Mouse (Mus musculus): ENCODE results near the gene Myadm. TPM values are rescaled to one million over a fixed set of nuclear protein-coding genes. Genes with fewer than 3 reads are reported as not detected.

Myadm gene
- total and polyA plus RNA-seq, 3 experiments = 0.62 to 7.4 TPM; not detected in 1

GRCm38 (mm10) chr7:3332619-3333521, 44.0 kb downstream of the Myadm start, which contains the start of gene Cacng7:
Cacng7 (plus strand) TSS chr7:3332955.
- H3K9ac ChIP-seq (ENCODE audit: control insufficient read depth, low read depth, low read length, poor library complexity, severe bottlenecking) = no peak within 1 kb of the TSS
- H3K9me3 ChIP-seq (replicated peaks; ENCODE audit: insufficient read depth, low read length) = no peaks in the 10 kb centered on the region
- H3K27me3 ChIP-seq (ENCODE audit: control insufficient read depth in 1 of 2, insufficient read depth in 2 of 2, low read length in 2 of 2) = peaks cover 0 to 1% of the 10 kb centered on the region in 2 experiments; a peak in 2 of 4 replicates
- DNase-seq (ENCODE audit: low read depth, low spot score) = no peak
- no peak within 1 kb of the TSS for H3K27ac ChIP-seq (ENCODE audit: control insufficient read depth, low read depth, low read length)
- no peaks in the 10 kb centered on the region for H3K79me2 ChIP-seq (ENCODE audit: control insufficient read depth, insufficient read depth, low read length, poor library complexity)
- TF ChIP-seq CTCF (IDR thresholded peaks at IDR 0.05 in 2 of 3, conservative IDR thresholded peaks at IDR 0.05 in 1 of 3; ENCODE audit: control insufficient read depth in 1 of 3, insufficient read depth in 1 of 3, low read depth in 2 of 3, low read length in 3 of 3, poor library complexity in 1 of 3, severe bottlenecking in 1 of 3) (no peak), TBP (IDR thresholded peaks at IDR 0.05; ENCODE audit: low read depth, low read length) (no peak), MXI1 (IDR thresholded peaks at IDR 0.05; ENCODE audit: low read depth, low read length) (no peak), E2F4 (IDR thresholded peaks at IDR 0.05; ENCODE audit: borderline replicate concordance, low read depth, low read length) (no peak), KAT2A (conservative IDR thresholded peaks at IDR 0.05; ENCODE audit: low read depth, low read length) (no peak), ZNF384 (IDR thresholded peaks at IDR 0.05; ENCODE audit: low read depth, low read length) (no peak), POLR2AphosphoS5 (IDR thresholded peaks at IDR 0.05; ENCODE audit: borderline replicate concordance, low read depth, low read length) (no peak), NELFE (IDR thresholded peaks at IDR 0.05; ENCODE audit: low read depth, low read length) (no peak), MEF2A (IDR thresholded peaks at IDR 0.05; ENCODE audit: extremely low read depth, insufficient replicate concordance, low read depth, low read length, poor library complexity, severe bottlenecking) (no peak), ETS1 (IDR thresholded peaks at IDR 0.05; ENCODE audit: low read depth, low read length) (no peak), MYB (IDR thresholded peaks at IDR 0.05; ENCODE audit: low read depth, low read length) (no peak), MAX (IDR thresholded peaks at IDR 0.05; ENCODE audit: low read length) (no peak), TAL1 (IDR thresholded peaks at IDR 0.05; ENCODE audit: low read length) (no peak), BHLHE40 (IDR thresholded peaks at IDR 0.05; ENCODE audit: borderline replicate concordance, low read depth, low read length) (no peak), EP300 (IDR thresholded peaks at IDR 0.05; ENCODE audit: low read depth in 1 of 2, low read length in 2 of 2) (no peak)
- H3K4me3 ChIP-seq (ENCODE audit: control insufficient read depth in 1 of 2, insufficient read depth in 1 of 2, low read depth in 2 of 2, low read length in 2 of 2) = no peak within 1 kb of the TSS
- H3K36me3 ChIP-seq (ENCODE audit: control insufficient read depth in 1 of 2, insufficient read depth in 2 of 2, low read length in 2 of 2) = no peaks in the 10 kb centered on the region
- no peaks in the 10 kb centered on the region for H3K4me1 ChIP-seq (ENCODE audit: control insufficient read depth in 1 of 2, insufficient read depth in 2 of 2, low read length in 2 of 2)

DNA sequence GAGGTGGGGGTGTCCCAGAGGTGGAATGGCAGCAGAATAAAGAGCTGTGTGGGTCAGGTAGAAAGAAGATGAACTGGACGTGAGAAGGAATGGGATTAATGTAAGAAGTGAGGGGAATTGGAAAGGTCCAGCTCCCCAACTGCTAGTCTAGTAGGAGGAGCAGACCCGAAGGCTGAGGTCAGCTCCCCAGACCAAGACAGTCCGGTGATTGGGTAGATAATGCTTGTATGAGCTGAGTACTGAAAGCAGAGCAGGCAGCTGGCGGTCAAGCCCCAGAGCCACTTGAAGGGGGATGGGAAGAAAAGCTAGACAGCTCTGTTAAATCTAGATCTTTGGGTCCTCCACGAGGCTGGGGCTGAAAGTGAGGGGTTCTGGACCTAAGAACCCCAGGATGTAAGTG, 44.7 kb downstream of the Myadm start:
- H3K27ac ChIP-seq (ENCODE audit: control insufficient read depth, low read depth, low read length) = no peak overlapping the region
- DNase-seq (ENCODE audit: low read depth, low spot score) = no peak
- no peak overlapping the region for H3K9ac ChIP-seq (ENCODE audit: control insufficient read depth, low read depth, low read length, poor library complexity, severe bottlenecking)
- H3K79me2 ChIP-seq (ENCODE audit: control insufficient read depth, insufficient read depth, low read length, poor library complexity) = no peaks in the 10 kb centered on the region
- no peak for TF ChIP-seq POLR2A (IDR thresholded peaks at IDR 0.05; ENCODE audit: control insufficient read depth in 1 of 2, insufficient read depth in 1 of 2, low read depth in 1 of 2, low read length in 2 of 2, poor library complexity in 1 of 2)
- TF ChIP-seq CHD1 (IDR thresholded peaks at IDR 0.05; ENCODE audit: low read depth, low read length) = no peak
- TF ChIP-seq RAD21 (IDR thresholded peaks at IDR 0.05; ENCODE audit: low read depth, low read length) = no peak
- TF ChIP-seq POLR2AphosphoS5 (IDR thresholded peaks at IDR 0.05; ENCODE audit: borderline replicate concordance, low read depth, low read length) = no peak
- no peak for TF ChIP-seq MYC (IDR thresholded peaks at IDR 0.05; ENCODE audit: low read depth, low read length)
- no peak for TF ChIP-seq CHD2 (IDR thresholded peaks at IDR 0.05; ENCODE audit: low read length)
- TF ChIP-seq NRF1 (IDR thresholded peaks at IDR 0.05; ENCODE audit: insufficient read depth, low read depth, low read length, poor library complexity, severe bottlenecking) = no peak
- TF ChIP-seq ZC3H11A (IDR thresholded peaks at IDR 0.05; ENCODE audit: low read depth, low read length) = no peak
- no peak for TF ChIP-seq TCF12 (IDR thresholded peaks at IDR 0.05; ENCODE audit: low read depth, low read length)
- no peak for TF ChIP-seq ZNF384 (IDR thresholded peaks at IDR 0.05; ENCODE audit: low read depth, low read length)
- no peak for TF ChIP-seq ELF1 (IDR thresholded peaks at IDR 0.05; ENCODE audit: low read depth, low read length)
- no peak for TF ChIP-seq HCFC1 (IDR thresholded peaks at IDR 0.05; ENCODE audit: low read depth, low read length)
- TF ChIP-seq POLR2AphosphoS2 (IDR thresholded peaks at IDR 0.05; ENCODE audit: low read length) = no peak
- TF ChIP-seq E2F4 (IDR thresholded peaks at IDR 0.05; ENCODE audit: borderline replicate concordance, low read depth, low read length) = no peak
- no peak for TF ChIP-seq MEF2A (IDR thresholded peaks at IDR 0.05; ENCODE audit: extremely low read depth, insufficient replicate concordance, low read depth, low read length, poor library complexity, severe bottlenecking)
- TF ChIP-seq ZKSCAN1 (IDR thresholded peaks at IDR 0.05; ENCODE audit: low read depth, low read length) = no peak
- no peak for TF ChIP-seq GATA1 (IDR thresholded peaks at IDR 0.05; ENCODE audit: low read depth, low read length)
- H3K9me3 ChIP-seq (replicated peaks; ENCODE audit: insufficient read depth, low read length) = no peaks in the 10 kb centered on the region
- no peaks in the 10 kb centered on the region for H3K4me1 ChIP-seq (ENCODE audit: control insufficient read depth in 1 of 2, insufficient read depth in 2 of 2, low read length in 2 of 2)
- no peaks in the 10 kb centered on the region for H3K36me3 ChIP-seq (ENCODE audit: control insufficient read depth in 1 of 2, insufficient read depth in 2 of 2, low read length in 2 of 2)
- peaks cover 0 to 3% of the 10 kb centered on the region in 2 experiments; a peak in 2 of 4 replicates for H3K27me3 ChIP-seq (ENCODE audit: control insufficient read depth in 1 of 2, insufficient read depth in 2 of 2, low read length in 2 of 2)
- no peak overlapping the region for H3K4me3 ChIP-seq (ENCODE audit: control insufficient read depth in 1 of 2, insufficient read depth in 1 of 2, low read depth in 2 of 2, low read length in 2 of 2)
